Mouse (Mus musculus) forebrain, embryonic 11.5 days (tissue): ENCODE data around the gene Gm21985. TPM values are rescaled to one million over a fixed set of nuclear protein-coding genes. Genes with fewer than 3 reads are reported as not detected.
A peak's percentile ranks its signal among the peaks of the same experiment; 100 is the strongest.

Experiments used
- ATAC-seq: fragments of 200-750 bp; cut with Nextera tagmentation; replicated peaks from 2 replicates; pipeline ENCODE4 v1.8.0; 2017; ENCODE audit warnings: moderate TSS enrichment; ENCODE audit not compliant: low FRiP score
- DNase-seq: peaks from one replicate; pipeline ENCODE4 v3.0.0-alpha.2; 2017; ENCODE audit warnings: low spot score
- H3K27ac ChIP-seq: fragments of 300-500 bp; sonication (generic); 2 replicates; pipeline ENCODE4 v1.5.1; 2014; ENCODE audit warnings: low read depth, low read length
- H3K27me3 ChIP-seq: fragments of 300-500 bp; sonication (generic); 2 replicates; pipeline ENCODE4 v1.6.1; 2014; ENCODE audit warnings: mild to moderate bottlenecking, low read length, mixed read lengths; ENCODE audit not compliant: control insufficient read depth, insufficient read depth
- H3K36me3 ChIP-seq: fragments of 300-500 bp; sonication (generic); 2 replicates; pipeline ENCODE4 v1.6.1; 2014; ENCODE audit warnings: mild to moderate bottlenecking, low read length, moderate library complexity, mixed read lengths; ENCODE audit not compliant: control insufficient read depth, insufficient read depth
- H3K4me1 ChIP-seq: fragments of 300-500 bp; sonication (generic); replicated peaks from 2 replicates; pipeline ENCODE4 v1.6.1; 2014; ENCODE audit warnings: low read length, mixed read lengths; ENCODE audit not compliant: control insufficient read depth, insufficient read depth
- H3K4me2 ChIP-seq: fragments of 300-500 bp; sonication (generic); 2 replicates; pipeline ENCODE4 v1.6.1; 2014; ENCODE audit warnings: low read depth, mild to moderate bottlenecking, low read length, moderate library complexity, mixed read lengths; ENCODE audit not compliant: severe bottlenecking
- H3K4me3 ChIP-seq: fragments of 300-500 bp; sonication (generic); 2 replicates; pipeline ENCODE4 v1.5.1; 2014; ENCODE audit warnings: low read depth, low read length
- H3K9ac ChIP-seq: fragments of 300-500 bp; sonication (generic); 2 replicates; pipeline ENCODE4 v1.6.1; 2014; ENCODE audit warnings: low read length
- H3K9me3 ChIP-seq: fragments of 300-500 bp; sonication (generic); 2 replicates; pipeline ENCODE4 v1.6.1; 2016; ENCODE audit warnings: low read length, mixed read lengths; ENCODE audit not compliant: control insufficient read depth
- WGBS: fragments of 180-500 bp; shearing (Covaris S2); extraction: QIAGEN DNeasy Blood & Tissue Kit; methylation state at CpG from one replicate; pipeline ENCODE4 v1.1.7; 2014; 5-methylcytosine and 5-hydroxymethylcytosine counted together
- polyA plus RNA-seq: library from polyadenylated mRNA; unstranded; fragments of >200 nt; fragmentation: Nextera tagmentation; extraction: Ambion mirVana; gene quantifications from 2 replicates; pipeline ENCODE4 v1.2.1, GENCODE M21; 2014

Gm21985 gene
- polyA plus RNA-seq, 1 experiment from 2014 or later: 0.09 TPM

GRCm38 (mm10) chr2:112261748-112262653, 4.1 kb upstream of the Gm21985 start, which contains the start of gene Nop10:
Gene Nop10 (plus strand): TSS chr2:112261926.
- WGBS: under 1% methylated on average over 36 of the region's 36 CpGs
- ATAC-seq (peak; percentile 66), DNase-seq (peak; percentile 87)
- H3K9me3 ChIP-seq: no peaks in the 10 kb centered on the region
- H3K4me2 ChIP-seq: peak within 1 kb of the TSS; percentile 61
- 0 out of 2 replicates have a peak, but pooled peaks cover 2% of the 10 kb centered on the region for H3K4me1 ChIP-seq
- H3K36me3 ChIP-seq: no peaks in the 10 kb centered on the region
- H3K27ac ChIP-seq: no peak within 1 kb of the TSS
- peak within 1 kb of the TSS; percentile 57 for H3K4me3 ChIP-seq
- no peaks in the 10 kb centered on the region for H3K27me3 ChIP-seq
- peak within 1 kb of the TSS; percentile 59 for H3K9ac ChIP-seq

DNA sequence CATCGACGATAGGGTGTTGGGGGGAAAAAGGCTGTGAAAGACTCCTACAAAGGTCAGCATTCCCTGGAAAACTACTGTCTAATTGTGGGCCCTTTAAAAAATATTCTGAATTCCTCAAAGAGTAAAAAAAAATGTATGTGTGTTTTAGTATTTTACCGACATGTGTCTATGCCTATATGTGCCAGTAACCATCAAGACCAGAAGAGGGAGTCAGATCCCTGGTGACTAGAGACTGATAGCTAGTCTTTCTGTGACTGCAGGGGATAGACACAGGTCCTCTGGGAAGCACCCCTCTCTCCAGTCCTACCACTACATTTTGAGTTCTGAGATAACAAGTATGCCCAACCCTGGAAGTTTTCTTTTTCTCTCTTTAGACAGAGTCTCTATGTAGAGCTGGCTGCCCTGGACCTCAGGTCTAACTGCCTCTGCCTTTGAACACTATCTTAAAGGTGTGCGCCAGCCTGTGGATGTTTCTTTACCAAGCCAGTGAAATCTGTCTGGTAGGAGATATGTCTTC, 3.3 kb upstream of the Gm21985 start:
- DNase-seq (no peak), ATAC-seq (no peak)
- H3K9me3 ChIP-seq: no peaks in the 10 kb centered on the region
- WGBS: 36% methylated on average over 4 of the region's 4 CpGs
- peak overlapping the region; percentile 57 for H3K4me3 ChIP-seq
- no peaks in the 10 kb centered on the region for H3K36me3 ChIP-seq
- no peak overlapping the region for H3K27ac ChIP-seq
- no peaks in the 10 kb centered on the region for H3K27me3 ChIP-seq
- peak overlapping the region; percentile 61 for H3K4me2 ChIP-seq
- peak overlapping the region; percentile 59; the same call in 1 of the 2 replicates for H3K9ac ChIP-seq
- H3K4me1 ChIP-seq: 0 out of 2 replicates have a peak, but pooled peaks cover 2% of the 10 kb centered on the region

- Histone ChIP-seq H3K27ac (no peak overlapping the region), H3K36me3 (no peaks in the 10 kb centered on the region), H3K27me3 (no peaks in the 10 kb centered on the region), H3K9me3 (no peaks in the 10 kb centered on the region), H3K4me2 (no peak overlapping the region), H3K9ac (no peak overlapping the region), H3K4me1 (0 out of 2 replicates have a peak, but pooled peaks cover 2% of the 10 kb centered on the region), H3K4me3 (no peak overlapping the region)
- ATAC-seq: no peak
- WGBS: 83% methylated on average over 4 of the region's 4 CpGs
- no peak for DNase-seq
These were observed 1.8 kb upstream of the Gm21985 start for GRCm38 (mm10) chr2:112264364-112264763.

GRCm38 (mm10) chr2:112265448-112266241, 469 bp upstream of the Gm21985 start, which contains the start of gene Slc12a6:
Gene Slc12a6 (plus strand): TSS chr2:112265825.
- Histone ChIP-seq H3K9ac (peak within 1 kb of the TSS; percentile 72), H3K36me3 (no peaks in the 10 kb centered on the region), H3K27ac (peak within 1 kb of the TSS; percentile 90), H3K4me2 (peak within 1 kb of the TSS; percentile 88), H3K27me3 (no peaks in the 10 kb centered on the region), H3K4me3 (peak within 1 kb of the TSS; percentile 73), H3K4me1 (0 out of 2 replicates have a peak, but pooled peaks cover 2% of the 10 kb centered on the region), H3K9me3 (no peaks in the 10 kb centered on the region)
- under 1% methylated on average over 76 of the region's 85 CpGs for WGBS
- ATAC-seq (peak; percentile 94), DNase-seq (peak; percentile 95)

DNA sequence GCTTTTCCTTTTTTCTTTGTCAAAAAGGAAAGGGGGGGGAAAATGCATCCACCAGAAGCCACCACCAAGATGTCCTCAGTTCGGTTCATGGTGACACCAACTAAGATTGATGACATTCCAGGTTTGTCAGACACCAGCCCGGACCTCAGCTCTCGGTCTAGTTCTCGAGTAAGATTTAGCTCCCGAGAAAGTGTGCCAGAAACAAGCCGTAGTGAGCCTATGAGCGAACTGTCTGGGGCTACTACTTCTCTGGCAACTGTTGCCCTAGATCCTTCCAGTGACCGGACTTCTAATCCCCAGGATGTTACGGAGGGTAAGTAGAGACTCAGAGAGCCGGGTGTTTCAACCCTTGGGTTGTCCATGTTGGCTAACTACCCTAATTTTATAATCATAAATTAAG, 666 bp downstream of the Gm21985 start:
- WGBS: 67% methylated on average over 10 of the region's 10 CpGs
- H3K9ac ChIP-seq: peak overlapping the region; percentile 17; the same call in 1 of the 2 replicates
- no peaks in the 10 kb centered on the region for H3K9me3 ChIP-seq
- no peaks in the 10 kb centered on the region for H3K27me3 ChIP-seq
- H3K4me3 ChIP-seq: peak overlapping the region; percentile 73
- ATAC-seq: no peak
- no peaks in the 10 kb centered on the region for H3K36me3 ChIP-seq
- 0 out of 2 replicates have a peak, but pooled peaks cover 2% of the 10 kb centered on the region for H3K4me1 ChIP-seq
- H3K27ac ChIP-seq: no peak overlapping the region
- no peak for DNase-seq
- H3K4me2 ChIP-seq: peak overlapping the region; percentile 88

DNA sequence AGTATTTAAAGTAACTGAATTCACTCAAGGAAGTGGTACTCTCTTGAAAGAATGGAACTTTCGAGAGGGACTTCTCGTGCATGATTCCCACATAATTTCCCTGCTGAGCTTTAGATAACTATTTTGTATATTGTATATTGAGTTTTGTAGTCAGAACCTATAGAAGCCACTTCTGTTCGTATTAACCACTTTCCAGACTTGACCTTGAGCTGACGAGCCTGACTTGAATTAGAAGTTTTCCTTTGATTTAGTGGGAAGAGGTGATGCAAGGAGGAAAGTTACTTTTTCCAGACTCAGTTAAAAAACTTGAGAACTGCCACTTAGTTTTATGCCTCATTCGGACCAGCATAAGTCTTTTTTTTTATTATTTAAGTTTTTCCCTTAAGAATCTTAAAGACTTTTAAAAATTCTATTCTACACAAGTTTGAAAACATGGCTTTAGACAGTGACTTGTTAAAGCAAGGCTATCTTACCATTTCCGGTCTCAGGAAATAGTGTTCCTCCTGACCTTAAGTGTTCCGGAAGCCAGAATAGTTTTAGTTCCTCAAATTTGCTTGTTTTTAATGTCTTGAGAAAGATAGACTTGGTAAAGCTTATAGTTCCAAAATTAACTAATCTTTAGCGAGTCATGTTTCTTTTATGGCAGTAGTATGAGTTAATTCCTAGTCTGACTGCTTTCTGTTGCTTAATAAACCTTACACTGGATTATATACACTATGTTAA, 1.6 kb downstream of the Gm21985 start:
- Histone ChIP-seq H3K27me3 (no peaks in the 10 kb centered on the region), H3K4me1 (0 out of 2 replicates have a peak, but pooled peaks cover 2% of the 10 kb centered on the region), H3K4me2 (peak overlapping the region; percentile 18; the same call in 1 of the 2 replicates), H3K4me3 (no peak overlapping the region), H3K27ac (no peak overlapping the region), H3K9me3 (no peaks in the 10 kb centered on the region), H3K9ac (no peak overlapping the region), H3K36me3 (no peaks in the 10 kb centered on the region)
- DNase-seq (no peak), ATAC-seq (no peak)
- 84% methylated on average over 8 of the region's 8 CpGs for WGBS

DNA sequence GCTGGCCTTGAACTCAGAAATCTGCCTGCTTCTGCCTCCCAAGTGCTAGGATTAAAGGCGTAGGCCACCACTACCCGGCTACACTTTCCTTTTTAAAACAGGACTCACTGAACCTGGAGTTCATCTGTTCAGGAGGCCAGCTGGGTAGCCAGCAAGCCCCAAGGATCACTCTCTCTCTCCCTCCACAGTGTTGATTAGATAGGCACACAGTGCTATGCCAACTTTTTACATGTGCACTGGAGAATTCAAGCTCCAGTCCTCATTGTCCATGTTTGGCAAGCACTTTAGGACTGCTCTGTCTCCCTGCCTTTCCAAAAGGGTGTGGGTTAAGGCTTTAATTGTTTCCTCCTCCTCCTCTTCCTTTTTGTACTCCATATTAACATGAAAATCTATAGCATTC, 3.9 kb downstream of the Gm21985 start:
- H3K27ac ChIP-seq: no peak overlapping the region
- no peak overlapping the region for H3K4me2 ChIP-seq
- 0 out of 2 replicates have a peak, but pooled peaks cover 2% of the 10 kb centered on the region for H3K4me1 ChIP-seq
- 91% methylated on average over 2 of the region's 2 CpGs for WGBS
- H3K9ac ChIP-seq: no peak overlapping the region
- no peaks in the 10 kb centered on the region for H3K9me3 ChIP-seq
- ATAC-seq (no peak), DNase-seq (no peak)
- H3K27me3 ChIP-seq: no peaks in the 10 kb centered on the region
- no peak overlapping the region for H3K4me3 ChIP-seq
- H3K36me3 ChIP-seq: no peaks in the 10 kb centered on the region

- H3K27me3 ChIP-seq: no peaks in the 10 kb centered on the region
- DNase-seq (no peak), ATAC-seq (no peak)
- H3K9ac ChIP-seq: no peak overlapping the region
- WGBS: 87% methylated on average over 2 of the region's 2 CpGs
- H3K4me2 ChIP-seq: no peak overlapping the region
- no peaks in the 10 kb centered on the region for H3K9me3 ChIP-seq
- no peak overlapping the region for H3K4me3 ChIP-seq
- no peaks in the 10 kb centered on the region for H3K36me3 ChIP-seq
- no peak overlapping the region for H3K27ac ChIP-seq
- H3K4me1 ChIP-seq: no peaks in the 10 kb centered on the region
These were observed 6.8 kb downstream of the Gm21985 start for GRCm38 (mm10) chr2:112272909-112273308.
